Mouse (Mus musculus): Measurements from ENCODE around the gene Creld1.

DNA sequence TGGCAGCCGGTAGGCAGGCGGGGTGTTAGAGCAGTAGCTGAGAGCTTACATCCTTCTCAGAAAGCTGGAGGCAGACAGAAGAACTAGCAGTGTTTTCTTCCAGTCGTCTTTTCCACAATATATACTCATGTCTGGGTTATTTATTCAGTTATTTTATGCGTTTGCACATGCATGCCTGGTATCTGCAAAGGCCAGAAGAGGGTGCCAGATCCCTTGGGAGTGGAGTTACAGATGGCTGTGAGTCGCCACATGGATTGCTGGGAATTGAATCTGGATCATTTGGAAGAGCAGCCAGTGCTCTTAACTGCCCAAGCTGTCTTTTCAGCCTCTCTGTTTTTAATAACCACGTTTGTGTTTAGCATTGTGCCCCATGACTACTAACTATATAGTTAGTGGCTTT lies 58.5 kb downstream of the Creld1 start:
- no peak for TF ChIP-seq MYC (IDR thresholded peaks at IDR 0.05; ENCODE audit: low read depth, low read length)
- no peak for TF ChIP-seq ZC3H11A (IDR thresholded peaks at IDR 0.05; ENCODE audit: low read depth, low read length)
- TF ChIP-seq POLR2A (IDR thresholded peaks at IDR 0.05; ENCODE audit: control insufficient read depth in 1 of 2, insufficient read depth in 1 of 2, low read depth in 1 of 2, low read length in 2 of 2, poor library complexity in 1 of 2), result no peak
- no peak for TF ChIP-seq MAFK (IDR thresholded peaks at IDR 0.05; ENCODE audit: borderline replicate concordance, low read depth, low read length)
- no peak for TF ChIP-seq MAX (IDR thresholded peaks at IDR 0.05; ENCODE audit: low read length)
- no peak for TF ChIP-seq CTCF (IDR thresholded peaks at IDR 0.05 in 2 of 3, conservative IDR thresholded peaks at IDR 0.05 in 1 of 3; ENCODE audit: control insufficient read depth in 1 of 3, insufficient read depth in 1 of 3, low read depth in 2 of 3, low read length in 3 of 3, poor library complexity in 1 of 3, severe bottlenecking in 1 of 3)
- TF ChIP-seq HCFC1 (IDR thresholded peaks at IDR 0.05; ENCODE audit: low read depth, low read length), result no peak
- TF ChIP-seq KAT2A (conservative IDR thresholded peaks at IDR 0.05; ENCODE audit: low read depth, low read length), result no peak
- TF ChIP-seq CHD2 (IDR thresholded peaks at IDR 0.05; ENCODE audit: low read length), result no peak
- TF ChIP-seq ZNF384 (IDR thresholded peaks at IDR 0.05; ENCODE audit: low read depth, low read length), result no peak
- no peak for TF ChIP-seq RCOR1 (IDR thresholded peaks at IDR 0.05; ENCODE audit: low read depth, low read length)
- TF ChIP-seq E2F4 (IDR thresholded peaks at IDR 0.05; ENCODE audit: borderline replicate concordance, low read depth, low read length), result no peak
